Mouse (Mus musculus): ENCODE results near the gene Jazf1.

- no peak for TF ChIP-seq EP300 (IDR thresholded peaks at IDR 0.05; ENCODE audit: low read depth)
- no peak for TF ChIP-seq CTCF (IDR thresholded peaks at IDR 0.05; ENCODE audit: low read depth)
These were observed 113.1 kb downstream of the Jazf1 start for GRCm38 (mm10) chr6:52955304-52955703.

All from liver, embryonic 14.5 days (tissue).